Mouse (Mus musculus) embryonic facial prominence, embryonic 15.5 days (tissue): ENCODE results near the gene Atxn7l1. TPM values are rescaled to one million over a fixed set of nuclear protein-coding genes. Genes with fewer than 3 reads are reported as not detected.

Source experiments
- ATAC-seq: fragments of 200-750 bp; cut with Nextera tagmentation; 2 replicates; pipeline ENCODE4 v1.8.0; 2017; ENCODE audit warnings: low read depth, moderate TSS enrichment; ENCODE audit not compliant: insufficient number of reproducible peaks, low FRiP score, low TSS enrichment
- H3K27ac ChIP-seq: fragments of 300-500 bp; sonication (generic); replicated peaks from 2 replicates; pipeline ENCODE4 v1.5.1; 2015; ENCODE audit warnings: mild to moderate bottlenecking, inconsistent platforms
- H3K27me3 ChIP-seq: fragments of 300-500 bp; sonication (generic); 2 replicates; pipeline ENCODE4 v1.6.1; 2015; ENCODE audit warnings: inconsistent platforms
- H3K36me3 ChIP-seq: fragments of 300-500 bp; sonication (generic); 2 replicates; pipeline ENCODE4 v1.6.1; 2015; ENCODE audit warnings: mild to moderate bottlenecking, inconsistent platforms
- H3K4me1 ChIP-seq: fragments of 300-500 bp; sonication (generic); 2 replicates; pipeline ENCODE4 v1.6.1; 2015; ENCODE audit warnings: inconsistent platforms
- H3K4me2 ChIP-seq: fragments of 300-500 bp; sonication (generic); replicated peaks from 2 replicates; pipeline ENCODE4 v1.6.1; 2015; ENCODE audit warnings: mild to moderate bottlenecking, inconsistent platforms
- H3K4me3 ChIP-seq: fragments of 300-500 bp; sonication (generic); replicated peaks from 2 replicates; pipeline ENCODE4 v1.5.1; 2015; ENCODE audit warnings: mild to moderate bottlenecking, inconsistent platforms
- H3K9ac ChIP-seq: fragments of 300-500 bp; sonication (generic); 2 replicates; pipeline ENCODE4 v1.6.1; 2015; ENCODE audit warnings: inconsistent platforms
- H3K9me3 ChIP-seq: fragments of 300-500 bp; sonication (generic); replicated peaks from 2 replicates; pipeline ENCODE4 v1.6.1; 2016; ENCODE audit warnings: inconsistent platforms
- WGBS: fragments of 180-500 bp; shearing (Covaris S2); methylation state at CpG from one replicate; pipeline ENCODE4 v1.1.7; 2015; 5-methylcytosine and 5-hydroxymethylcytosine counted together
- polyA plus RNA-seq: library from polyadenylated mRNA; unstranded; fragments of >200 nt; fragmentation: Nextera tagmentation; extraction: Ambion mirVana; gene quantifications from 2 replicates; pipeline ENCODE4 v1.2.1, GENCODE M21; 2015

Atxn7l1 gene
- polyA plus RNA-seq, 1 experiment from 2014 or later, result 14.9 TPM

- 0 out of 2 replicates have a peak, but pooled peaks cover 3% of the 10 kb centered on the region for H3K36me3 ChIP-seq
- peaks cover 16% of the 10 kb centered on the region for H3K4me1 ChIP-seq
- H3K27me3 ChIP-seq, result no peaks in the 10 kb centered on the region
- H3K4me3 ChIP-seq, result no peak overlapping the region
- 12% methylated on average over 25 of the region's 25 CpGs for WGBS
- no peaks in the 10 kb centered on the region for H3K9me3 ChIP-seq
- no peak for ATAC-seq
- H3K9ac ChIP-seq, result no peak overlapping the region
- peak overlapping the region; percentile 27 for H3K4me2 ChIP-seq
- no peak overlapping the region for H3K27ac ChIP-seq
These were observed 197.7 kb downstream of the Atxn7l1 start for GRCm38 (mm10) chr12:33344970-33345772.

GRCm38 (mm10) chr12:33345773-33346435, 198.4 kb downstream of the Atxn7l1 start:
- no peaks in the 10 kb centered on the region for H3K27me3 ChIP-seq
- ATAC-seq, result no peak
- H3K4me3 ChIP-seq, result no peak overlapping the region
- H3K36me3 ChIP-seq, result 0 out of 2 replicates have a peak, but pooled peaks cover 3% of the 10 kb centered on the region
- H3K4me2 ChIP-seq, result no peak overlapping the region
- 37% methylated on average over 23 of the region's 23 CpGs for WGBS
- H3K9me3 ChIP-seq, result no peaks in the 10 kb centered on the region
- peaks cover 16% of the 10 kb centered on the region for H3K4me1 ChIP-seq
- H3K27ac ChIP-seq, result no peak overlapping the region
- no peak overlapping the region for H3K9ac ChIP-seq

- Histone ChIP-seq H3K36me3 (peaks cover 10% of the 10 kb centered on the region; the same call in 1 of the 2 replicates), H3K4me1 (no peaks in the 10 kb centered on the region), H3K4me3 (no peak overlapping the region), H3K27me3 (no peaks in the 10 kb centered on the region), H3K9me3 (no peaks in the 10 kb centered on the region), H3K27ac (no peak overlapping the region), H3K4me2 (no peak overlapping the region), H3K9ac (no peak overlapping the region)
- 50% methylated on average over 4 of the region's 4 CpGs for WGBS
- ATAC-seq, result no peak
These were observed 205.2 kb downstream of the Atxn7l1 start for GRCm38 (mm10) chr12:33352671-33353070.

GRCm38 (mm10) chr12:33358345-33358744, 210.9 kb downstream of the Atxn7l1 start:
- ATAC-seq, result no peak
- Histone ChIP-seq H3K4me1 (peaks cover 10% of the 10 kb centered on the region), H3K4me3 (no peak overlapping the region), H3K9ac (no peak overlapping the region), H3K36me3 (peaks cover 7% of the 10 kb centered on the region; the same call in 1 of the 2 replicates), H3K9me3 (no peaks in the 10 kb centered on the region), H3K4me2 (no peak overlapping the region), H3K27ac (no peak overlapping the region), H3K27me3 (no peaks in the 10 kb centered on the region)
- 79% methylated on average over 10 of the region's 10 CpGs for WGBS

- 92% methylated on average over 7 of the region's 7 CpGs for WGBS
- H3K4me2 ChIP-seq, result no peak overlapping the region
- peaks cover 10% of the 10 kb centered on the region for H3K4me1 ChIP-seq
- no peak for ATAC-seq
- 0 out of 2 replicates have a peak, but pooled peaks cover 3% of the 10 kb centered on the region for H3K36me3 ChIP-seq
- no peaks in the 10 kb centered on the region for H3K9me3 ChIP-seq
- H3K27ac ChIP-seq, result no peak overlapping the region
- no peak overlapping the region for H3K9ac ChIP-seq
- no peaks in the 10 kb centered on the region for H3K27me3 ChIP-seq
- no peak overlapping the region for H3K4me3 ChIP-seq
These were observed 211.7 kb downstream of the Atxn7l1 start for GRCm38 (mm10) chr12:33359209-33359608.

- no peak overlapping the region for H3K4me2 ChIP-seq
- ATAC-seq, result no peak
- H3K27ac ChIP-seq, result no peak overlapping the region
- 79% methylated on average over 5 of the region's 5 CpGs for WGBS
- 0 out of 2 replicates have a peak, but pooled peaks cover 3% of the 10 kb centered on the region for H3K36me3 ChIP-seq
- no peaks in the 10 kb centered on the region for H3K9me3 ChIP-seq
- no peak overlapping the region for H3K4me3 ChIP-seq
- no peaks in the 10 kb centered on the region for H3K27me3 ChIP-seq
- H3K9ac ChIP-seq, result no peak overlapping the region
- H3K4me1 ChIP-seq, result peaks cover 10% of the 10 kb centered on the region
These were observed 212.5 kb downstream of the Atxn7l1 start for GRCm38 (mm10) chr12:33359878-33360482.

GRCm38 (mm10) chr12:33360729-33361128, 213.2 kb downstream of the Atxn7l1 start:
- no peak overlapping the region for H3K4me3 ChIP-seq
- peaks cover 10% of the 10 kb centered on the region for H3K4me1 ChIP-seq
- H3K27ac ChIP-seq, result no peak overlapping the region
- H3K4me2 ChIP-seq, result no peak overlapping the region
- no peak for ATAC-seq
- 0 out of 2 replicates have a peak, but pooled peaks cover 3% of the 10 kb centered on the region for H3K36me3 ChIP-seq
- no peak overlapping the region for H3K9ac ChIP-seq
- 24% methylated on average over 6 of the region's 6 CpGs for WGBS
- H3K27me3 ChIP-seq, result no peaks in the 10 kb centered on the region
- H3K9me3 ChIP-seq, result no peaks in the 10 kb centered on the region

GRCm38 (mm10) chr12:33364511-33364910, 217.0 kb downstream of the Atxn7l1 start:
- no peak overlapping the region for H3K9ac ChIP-seq
- WGBS, result 82% methylated on average over 8 of the region's 8 CpGs
- no peak for ATAC-seq
- H3K27me3 ChIP-seq, result no peaks in the 10 kb centered on the region
- H3K27ac ChIP-seq, result no peak overlapping the region
- H3K4me3 ChIP-seq, result no peak overlapping the region
- 0 out of 2 replicates have a peak, but pooled peaks cover 10% of the 10 kb centered on the region for H3K36me3 ChIP-seq
- no peaks in the 10 kb centered on the region for H3K9me3 ChIP-seq
- H3K4me1 ChIP-seq, result peaks cover 10% of the 10 kb centered on the region
- H3K4me2 ChIP-seq, result no peak overlapping the region

- Histone ChIP-seq H3K9me3 (no peaks in the 10 kb centered on the region), H3K9ac (no peak overlapping the region), H3K36me3 (0 out of 2 replicates have a peak, but pooled peaks cover 8% of the 10 kb centered on the region), H3K4me3 (no peak overlapping the region), H3K27ac (no peak overlapping the region), H3K4me2 (no peak overlapping the region), H3K4me1 (peaks cover 6% of the 10 kb centered on the region; the same call in 1 of the 2 replicates), H3K27me3 (no peaks in the 10 kb centered on the region)
- 87% methylated on average over 8 of the region's 8 CpGs for WGBS
- ATAC-seq, result no peak
These were observed 217.6 kb downstream of the Atxn7l1 start for GRCm38 (mm10) chr12:33365133-33365532.

GRCm38 (mm10) chr12:33369555-33369954, 222.1 kb downstream of the Atxn7l1 start:
- H3K9me3 ChIP-seq, result no peaks in the 10 kb centered on the region
- no peak overlapping the region for H3K4me3 ChIP-seq
- no peaks in the 10 kb centered on the region for H3K27me3 ChIP-seq
- H3K9ac ChIP-seq, result no peak overlapping the region
- WGBS, result 86% methylated on average over 3 of the region's 3 CpGs
- no peaks in the 10 kb centered on the region for H3K4me1 ChIP-seq
- no peak for ATAC-seq
- no peak overlapping the region for H3K4me2 ChIP-seq
- H3K36me3 ChIP-seq, result 0 out of 2 replicates have a peak, but pooled peaks cover 8% of the 10 kb centered on the region
- no peak overlapping the region for H3K27ac ChIP-seq
